Mouse (Mus musculus): ENCODE data around the gene Kbtbd6. TPM values are rescaled to one million over a fixed set of nuclear protein-coding genes. Genes with fewer than 3 reads are reported as not detected.
A peak's percentile ranks its signal among the peaks of the same experiment; 100 is the strongest.

The Kbtbd6 gene
- polyA plus RNA-seq, 1 experiment from 2014 or later = 2.5 TPM

- 7% methylated on average over 19 of the region's 19 CpGs for WGBS (ENCODE audit: insufficient replicate concordance)
- peaks cover 4% of the 10 kb centered on the region for H3K36me3 ChIP-seq (ENCODE audit: control insufficient read depth, insufficient read depth)
These were observed 35.5 kb downstream of the Kbtbd6 start for GRCm38 (mm10) chr14:79486993-79487731.

DNA sequence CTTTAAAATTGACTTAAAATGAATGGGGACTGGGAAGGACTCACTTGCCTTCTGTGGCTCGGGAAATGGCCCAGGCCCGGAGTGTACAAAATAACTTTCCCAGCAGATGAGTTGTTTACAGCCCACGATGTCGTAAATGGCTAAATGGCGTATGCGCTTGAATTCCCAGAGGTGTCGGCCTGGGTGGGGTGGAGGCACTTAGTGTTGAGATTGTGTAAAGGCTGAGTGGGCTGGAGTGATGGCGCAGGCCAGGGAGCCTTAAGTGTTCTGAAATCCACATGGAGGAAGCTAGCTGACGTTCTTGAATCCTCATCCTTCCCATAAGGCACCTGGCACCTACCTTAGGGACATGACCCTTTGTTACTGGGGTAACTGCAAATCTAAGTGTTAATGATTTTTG, 36.9 kb downstream of the Kbtbd6 start:
- no peak overlapping the region for H3K4me2 ChIP-seq (ENCODE audit: low read depth, low read length)
- H3K36me3 ChIP-seq (ENCODE audit: control insufficient read depth, insufficient read depth) = peaks cover 4% of the 10 kb centered on the region
- peaks cover 43% of the 10 kb centered on the region for H3K4me1 ChIP-seq (ENCODE audit: control insufficient read depth, low read depth, low read length)
- WGBS (ENCODE audit: insufficient replicate concordance) = 79% methylated on average over 9 of the region's 9 CpGs
- no peak overlapping the region for H3K4me3 ChIP-seq (ENCODE audit: low read depth, low read length)
- H3K9me3 ChIP-seq (replicated peaks; ENCODE audit: control insufficient read depth, low read length) = no peaks in the 10 kb centered on the region
- H3K9ac ChIP-seq (ENCODE audit: low read depth, low read length) = no peak overlapping the region
- no peak overlapping the region for H3K27ac ChIP-seq (ENCODE audit: low read length)
- no peaks in the 10 kb centered on the region for H3K27me3 ChIP-seq (ENCODE audit: control insufficient read depth, insufficient read depth, low read depth, low read length)
- ATAC-seq (ENCODE audit: low read depth) = no peak

More at GRCm38 (mm10) chr14:79486993-79487731, 35.5 kb downstream of the Kbtbd6 start:
- no peaks in the 10 kb centered on the region for H3K27me3 ChIP-seq (ENCODE audit: control insufficient read depth, insufficient read depth, low read depth, low read length)
- H3K4me2 ChIP-seq (ENCODE audit: low read depth, low read length) = peak overlapping the region; percentile 74
- H3K9me3 ChIP-seq (replicated peaks; ENCODE audit: control insufficient read depth, low read length) = no peaks in the 10 kb centered on the region
- peaks cover 51% of the 10 kb centered on the region for H3K4me1 ChIP-seq (ENCODE audit: control insufficient read depth, low read depth, low read length)
- peak overlapping the region; percentile 52 for H3K9ac ChIP-seq (ENCODE audit: low read depth, low read length)
- H3K4me3 ChIP-seq (ENCODE audit: low read depth, low read length) = peak overlapping the region; percentile 57
- H3K27ac ChIP-seq (ENCODE audit: low read length) = peak overlapping the region; percentile 60
- ATAC-seq (ENCODE audit: low read depth) = peak; percentile 65

- Histone ChIP-seq H3K36me3 (ENCODE audit: control insufficient read depth, insufficient read depth) (peaks cover 4% of the 10 kb centered on the region), H3K9ac (ENCODE audit: low read depth, low read length) (no peak overlapping the region), H3K4me2 (ENCODE audit: low read depth, low read length) (no peak overlapping the region), H3K9me3 (replicated peaks; ENCODE audit: control insufficient read depth, low read length) (no peaks in the 10 kb centered on the region), H3K27ac (ENCODE audit: low read length) (no peak overlapping the region), H3K4me3 (ENCODE audit: low read depth, low read length) (no peak overlapping the region), H3K27me3 (ENCODE audit: control insufficient read depth, insufficient read depth, low read depth, low read length) (no peaks in the 10 kb centered on the region), H3K4me1 (ENCODE audit: control insufficient read depth, low read depth, low read length) (peaks cover 37% of the 10 kb centered on the region)
- 69% methylated on average over 12 of the region's 12 CpGs for WGBS (ENCODE audit: insufficient replicate concordance)
- ATAC-seq (ENCODE audit: low read depth) = no peak
These were observed 37.5 kb downstream of the Kbtbd6 start for GRCm38 (mm10) chr14:79489150-79489549.

DNA sequence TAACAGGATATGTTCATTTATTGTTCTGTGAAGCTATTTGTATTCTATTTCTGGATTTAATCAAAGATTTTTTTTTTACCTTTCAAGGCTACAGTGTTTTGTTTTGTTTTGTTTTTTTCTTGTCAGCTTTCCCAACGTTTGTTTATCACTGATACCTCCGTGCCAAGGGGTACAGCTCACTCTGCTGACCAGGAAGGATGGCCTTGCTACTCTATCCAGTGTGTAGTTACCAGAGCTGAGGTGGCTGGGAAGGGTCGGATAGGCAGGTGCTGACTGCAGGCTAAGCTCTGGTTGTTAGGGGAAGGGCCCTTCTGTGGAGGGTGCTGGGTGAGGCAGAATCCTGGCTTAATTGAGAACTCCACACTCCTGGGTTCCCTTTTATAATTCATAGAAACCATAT, 38.6 kb downstream of the Kbtbd6 start:
- Histone ChIP-seq H3K9ac (ENCODE audit: low read depth, low read length) (no peak overlapping the region), H3K27ac (ENCODE audit: low read length) (no peak overlapping the region), H3K4me3 (ENCODE audit: low read depth, low read length) (no peak overlapping the region), H3K4me1 (ENCODE audit: control insufficient read depth, low read depth, low read length) (peaks cover 28% of the 10 kb centered on the region), H3K36me3 (ENCODE audit: control insufficient read depth, insufficient read depth) (peaks cover 4% of the 10 kb centered on the region), H3K9me3 (replicated peaks; ENCODE audit: control insufficient read depth, low read length) (no peaks in the 10 kb centered on the region), H3K27me3 (ENCODE audit: control insufficient read depth, insufficient read depth, low read depth, low read length) (no peaks in the 10 kb centered on the region), H3K4me2 (ENCODE audit: low read depth, low read length) (no peak overlapping the region)
- ATAC-seq (ENCODE audit: low read depth) = no peak
- WGBS (ENCODE audit: insufficient replicate concordance) = 66% methylated on average over 3 of the region's 3 CpGs

GRCm38 (mm10) chr14:79494349-79494748, 42.7 kb downstream of the Kbtbd6 start:
- Histone ChIP-seq H3K27ac (ENCODE audit: low read length) (no peak overlapping the region), H3K27me3 (ENCODE audit: control insufficient read depth, insufficient read depth, low read depth, low read length) (no peaks in the 10 kb centered on the region), H3K9me3 (replicated peaks; ENCODE audit: control insufficient read depth, low read length) (no peaks in the 10 kb centered on the region), H3K4me1 (ENCODE audit: control insufficient read depth, low read depth, low read length) (peaks cover 6% of the 10 kb centered on the region), H3K4me2 (ENCODE audit: low read depth, low read length) (no peak overlapping the region), H3K9ac (ENCODE audit: low read depth, low read length) (no peak overlapping the region), H3K4me3 (ENCODE audit: low read depth, low read length) (no peak overlapping the region), H3K36me3 (ENCODE audit: control insufficient read depth, insufficient read depth) (peaks cover 4% of the 10 kb centered on the region)
- 0 out of 2 replicates have a peak, but pooled peaks have one; percentile 10 for ATAC-seq (ENCODE audit: low read depth)
- 82% methylated on average over 6 of the region's 6 CpGs for WGBS (ENCODE audit: insufficient replicate concordance)

DNA sequence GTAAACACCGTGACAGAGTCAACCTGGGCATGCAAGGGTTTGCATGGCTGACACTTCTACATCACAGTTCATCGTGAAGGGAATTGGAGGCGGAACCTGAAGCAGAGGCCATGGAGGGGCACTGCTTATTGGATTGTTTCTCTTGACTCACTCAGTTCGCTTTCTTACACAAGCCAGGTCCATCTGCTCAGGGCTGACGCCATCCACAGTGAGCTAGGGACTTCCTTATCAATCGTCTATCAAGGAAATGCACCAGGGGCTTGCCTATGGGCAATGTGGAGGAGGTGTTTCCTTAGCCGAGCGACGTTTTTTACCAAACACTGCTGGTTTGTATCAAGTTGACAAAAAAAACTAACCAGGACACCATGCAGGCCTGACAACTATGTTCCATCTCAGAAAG, 47.7 kb downstream of the Kbtbd6 start:
- Histone ChIP-seq H3K9me3 (replicated peaks; ENCODE audit: control insufficient read depth, low read length) (no peaks in the 10 kb centered on the region), H3K36me3 (ENCODE audit: control insufficient read depth, insufficient read depth) (peaks cover 3% of the 10 kb centered on the region; the same call in 1 of the 2 replicates), H3K9ac (ENCODE audit: low read depth, low read length) (no peak overlapping the region), H3K4me2 (ENCODE audit: low read depth, low read length) (no peak overlapping the region), H3K27ac (ENCODE audit: low read length) (no peak overlapping the region), H3K27me3 (ENCODE audit: control insufficient read depth, insufficient read depth, low read depth, low read length) (no peaks in the 10 kb centered on the region), H3K4me3 (ENCODE audit: low read depth, low read length) (no peak overlapping the region), H3K4me1 (ENCODE audit: control insufficient read depth, low read depth, low read length) (peaks cover 34% of the 10 kb centered on the region)
- 0 out of 2 replicates have a peak, but pooled peaks have one; percentile 23 for ATAC-seq (ENCODE audit: low read depth)
- WGBS (ENCODE audit: insufficient replicate concordance) = 32% methylated on average over 9 of the region's 9 CpGs

DNA sequence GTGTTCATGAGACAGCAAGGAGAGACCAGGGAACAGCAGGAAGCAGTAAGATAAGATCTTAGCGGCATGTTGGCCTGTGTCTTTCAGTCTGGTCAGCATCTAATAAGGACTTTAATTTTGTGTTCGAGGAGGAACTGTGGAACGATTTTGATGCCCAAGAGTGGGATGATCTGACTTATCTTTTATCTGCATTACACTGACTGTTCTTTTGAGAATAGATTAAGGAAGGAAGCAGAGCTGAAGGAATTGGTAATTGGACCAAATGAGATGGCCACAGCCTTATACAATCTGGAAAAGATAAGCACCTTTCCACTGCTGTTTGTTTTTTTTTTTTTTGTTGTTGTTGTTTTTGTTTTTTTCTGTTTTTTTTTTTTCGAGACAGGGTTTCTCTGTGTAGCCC, 49.1 kb downstream of the Kbtbd6 start:
- no peaks in the 10 kb centered on the region for H3K27me3 ChIP-seq (ENCODE audit: control insufficient read depth, insufficient read depth, low read depth, low read length)
- H3K36me3 ChIP-seq (ENCODE audit: control insufficient read depth, insufficient read depth) = peaks cover 3% of the 10 kb centered on the region; the same call in 1 of the 2 replicates
- H3K9ac ChIP-seq (ENCODE audit: low read depth, low read length) = no peak overlapping the region
- 33% methylated on average over 4 of the region's 4 CpGs for WGBS (ENCODE audit: insufficient replicate concordance)
- H3K4me2 ChIP-seq (ENCODE audit: low read depth, low read length) = no peak overlapping the region
- no peak overlapping the region for H3K4me3 ChIP-seq (ENCODE audit: low read depth, low read length)
- no peak for ATAC-seq (ENCODE audit: low read depth)
- no peaks in the 10 kb centered on the region for H3K9me3 ChIP-seq (replicated peaks; ENCODE audit: control insufficient read depth, low read length)
- peaks cover 38% of the 10 kb centered on the region for H3K4me1 ChIP-seq (ENCODE audit: control insufficient read depth, low read depth, low read length)
- H3K27ac ChIP-seq (ENCODE audit: low read length) = peak overlapping the region; percentile 8; the same call in 1 of the 2 replicates

DNA sequence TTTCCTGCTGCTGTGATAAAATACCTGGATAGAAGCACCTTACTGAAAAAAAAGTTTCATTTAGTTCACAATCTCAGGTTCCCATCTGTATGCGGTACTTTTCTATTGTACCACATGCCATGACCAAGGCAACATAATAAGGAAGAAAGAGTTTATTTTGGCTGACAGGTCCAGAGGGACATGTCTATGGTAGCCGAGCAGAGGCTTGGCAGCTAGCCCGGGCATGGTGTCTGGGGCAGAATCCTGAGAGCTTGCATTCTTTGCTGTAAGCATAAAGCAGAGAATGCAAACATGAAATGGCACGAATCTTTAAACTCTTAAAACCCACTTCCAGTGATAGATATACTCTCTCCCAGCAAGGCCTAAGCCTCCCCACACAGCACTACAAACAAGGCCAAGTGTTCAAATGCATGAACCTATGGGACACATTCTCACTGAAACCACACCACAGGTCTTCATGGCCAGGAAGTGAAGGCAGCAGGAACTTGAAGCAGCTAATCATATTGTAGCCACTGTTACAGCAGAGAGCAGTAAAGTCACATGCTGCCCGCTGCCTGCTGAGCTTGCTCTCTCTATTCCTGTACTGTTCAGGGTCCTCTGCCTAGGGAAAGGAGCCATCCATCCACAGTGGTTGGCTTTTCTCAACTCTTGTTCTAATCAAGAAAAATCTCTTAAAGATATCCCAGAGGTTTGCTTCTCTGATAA, 51.9 kb downstream of the Kbtbd6 start:
- ATAC-seq (ENCODE audit: low read depth) = no peak
- H3K27me3 ChIP-seq (ENCODE audit: control insufficient read depth, insufficient read depth, low read depth, low read length) = no peaks in the 10 kb centered on the region
- peaks cover 3% of the 10 kb centered on the region; the same call in 1 of the 2 replicates for H3K36me3 ChIP-seq (ENCODE audit: control insufficient read depth, insufficient read depth)
- no peak overlapping the region for H3K27ac ChIP-seq (ENCODE audit: low read length)
- 63% methylated on average over 5 of the region's 5 CpGs for WGBS (ENCODE audit: insufficient replicate concordance)
- no peak overlapping the region for H3K9ac ChIP-seq (ENCODE audit: low read depth, low read length)
- H3K4me2 ChIP-seq (ENCODE audit: low read depth, low read length) = no peak overlapping the region
- no peaks in the 10 kb centered on the region for H3K9me3 ChIP-seq (replicated peaks; ENCODE audit: control insufficient read depth, low read length)
- peaks cover 55% of the 10 kb centered on the region for H3K4me1 ChIP-seq (ENCODE audit: control insufficient read depth, low read depth, low read length)
- no peak overlapping the region for H3K4me3 ChIP-seq (ENCODE audit: low read depth, low read length)

All from liver, embryonic 16.5 days (tissue).